Mouse (Mus musculus) heart, postnatal 0 days (tissue): ENCODE measurements around the gene Gm7980. TPM values are rescaled to one million over a fixed set of nuclear protein-coding genes. Genes with fewer than 3 reads are reported as not detected.
"Not testable (repeated sequence)": the region's sequence is repeated elsewhere in the genome, so short reads cannot be mapped to it uniquely, and the experiment has no call there.

Experiments
- ATAC-seq: fragments of 200-750 bp; cut with Nextera tagmentation; 2 replicates; pipeline ENCODE4 v1.8.0; 2017; ENCODE audit warnings: low read depth, moderate number of reproducible peaks, moderate library complexity; ENCODE audit not compliant: insufficient read depth
- DNase-seq: peaks from one replicate; pipeline ENCODE4 v3.0.0-alpha.2; 2016; ENCODE audit warnings: low spot score
- H3K27ac ChIP-seq: fragments of 300-500 bp; sonication (generic); 2 replicates; pipeline ENCODE4 v1.5.1; 2014; ENCODE audit warnings: low read depth, mild to moderate bottlenecking
- H3K27me3 ChIP-seq: fragments of 300-500 bp; sonication (generic); 2 replicates; pipeline ENCODE4 v1.6.1; 2014; ENCODE audit warnings: low read length, mixed read lengths; ENCODE audit not compliant: control insufficient read depth, insufficient read depth
- H3K36me3 ChIP-seq: fragments of 300-500 bp; sonication (generic); replicated peaks from 2 replicates; pipeline ENCODE4 v1.6.1; 2014; ENCODE audit warnings: low read length, mixed read lengths; ENCODE audit not compliant: control insufficient read depth, insufficient read depth
- H3K4me1 ChIP-seq: fragments of 300-500 bp; sonication (generic); 2 replicates; pipeline ENCODE4 v1.6.1; 2014; ENCODE audit warnings: antibody characterized with exemption; ENCODE audit not compliant: control insufficient read depth, insufficient read depth
- H3K4me2 ChIP-seq: fragments of 300-500 bp; sonication (generic); 2 replicates; pipeline ENCODE4 v1.6.1; 2014; ENCODE audit warnings: low read depth, mild to moderate bottlenecking, low read length, moderate library complexity
- H3K4me3 ChIP-seq: fragments of 300-500 bp; sonication (generic); 2 replicates; pipeline ENCODE4 v1.5.1; 2014; ENCODE audit warnings: low read depth, low read length
- H3K9ac ChIP-seq: fragments of 300-500 bp; sonication (generic); replicated peaks from 2 replicates; pipeline ENCODE4 v1.6.1; 2014; ENCODE audit warnings: low read depth, low read length, mixed read lengths
- H3K9me3 ChIP-seq: fragments of 300-500 bp; sonication (generic); replicated peaks from 2 replicates; pipeline ENCODE4 v1.6.1; 2016; ENCODE audit warnings: low read length; ENCODE audit not compliant: control insufficient read depth
- WGBS: fragments of 180-500 bp; shearing (Covaris S2); extraction: QIAGEN DNeasy Blood & Tissue Kit; methylation state at CpG from one replicate; pipeline ENCODE4 v1.1.7; 2014; 5-methylcytosine and 5-hydroxymethylcytosine counted together
- polyA plus RNA-seq: library from polyadenylated mRNA; unstranded; fragments of >200 nt; fragmentation: Nextera tagmentation; extraction: Ambion mirVana; gene quantifications from 2 replicates; pipeline ENCODE4 v1.2.1, GENCODE M21; 2015
- total RNA-seq: library from RNA; depleted of rRNA; stranded (reverse); fragments of >200 nt; gene quantifications from 2 replicates; pipeline ENCODE4 v1.2.3, GENCODE M21; 2014; ENCODE audit warnings: low replicate concordance; rRNA removed

The Gm7980 gene
- total RNA-seq (not detected in 2 replicates), polyA plus RNA-seq (not detected in 2 replicates)

GRCm38 (mm10) chr14:41907190-41907589, at the start of gene Gm7980:
TSS of gene Gm7980 (minus strand) at chr14:41907290.
- not testable (repeated sequence) for H3K27ac ChIP-seq, H3K4me2 ChIP-seq, H3K9ac ChIP-seq, ATAC-seq, DNase-seq, H3K4me3 ChIP-seq, H3K27me3 ChIP-seq, H3K9me3 ChIP-seq, H3K36me3 ChIP-seq, H3K4me1 ChIP-seq
- no CpG with 5 or more reads among the region's 2 CpGs for WGBS

GRCm38 (mm10) chr14:41943695-41944094, 36.6 kb upstream of the Gm7980 start, which contains the start of gene 1700024B05Rik:
TSS of gene 1700024B05Rik (plus strand) at chr14:41943995.
- WGBS = 47% methylated on average over 1 of the region's 2 CpGs
- H3K9ac ChIP-seq, H3K9me3 ChIP-seq, H3K4me1 ChIP-seq, H3K4me3 ChIP-seq, DNase-seq, H3K27ac ChIP-seq, H3K27me3 ChIP-seq, H3K36me3 ChIP-seq, H3K4me2 ChIP-seq, ATAC-seq: not testable (repeated sequence)

GRCm38 (mm10) chr14:41924649-41925048, 17.6 kb upstream of the Gm7980 start, which contains the start of gene 1700049E17Rik1:
TSS of gene 1700049E17Rik1 (plus strand) at chr14:41924949.
- not testable (repeated sequence) for H3K4me3 ChIP-seq, H3K4me2 ChIP-seq, H3K27ac ChIP-seq, ATAC-seq, H3K9ac ChIP-seq, H3K4me1 ChIP-seq, DNase-seq, H3K27me3 ChIP-seq, H3K9me3 ChIP-seq, H3K36me3 ChIP-seq
- no CpG with 5 or more reads among the region's 1 CpGs for WGBS

Other genes starting within 250 kb of the Gm7980 start
- not detected in 2 replicates for gene Gm8068, start 205.4 kb downstream of the Gm7980 start, total RNA-seq
- not detected in 2 replicates for gene Gm8068, start 205.4 kb downstream of the Gm7980 start, polyA plus RNA-seq
- gene Gm7929, start 156.7 kb downstream of the Gm7980 start, total RNA-seq = not detected in 2 replicates
- not detected in 2 replicates for gene Gm7929, start 156.7 kb downstream of the Gm7980 start, polyA plus RNA-seq
- not detected in 2 replicates for gene Gm47189, start 134.8 kb downstream of the Gm7980 start, total RNA-seq
- not detected in 2 replicates for gene Gm47189, start 134.8 kb downstream of the Gm7980 start, polyA plus RNA-seq
- not detected in 2 replicates for gene 1700049E17Rik1, start 17.7 kb upstream of the Gm7980 start, total RNA-seq
- gene 1700049E17Rik1, start 17.7 kb upstream of the Gm7980 start, polyA plus RNA-seq = not detected in 2 replicates
- gene 1700024B05Rik, start 36.7 kb upstream of the Gm7980 start, total RNA-seq = not detected in 2 replicates
- not detected in 2 replicates for gene 1700024B05Rik, start 36.7 kb upstream of the Gm7980 start, polyA plus RNA-seq
- gene Gm6401, start 60.6 kb upstream of the Gm7980 start, total RNA-seq = not detected in 2 replicates
- not detected in 2 replicates for gene Gm6401, start 60.6 kb upstream of the Gm7980 start, polyA plus RNA-seq
- gene Gm3543, start 76.0 kb upstream of the Gm7980 start, total RNA-seq = not detected in 2 replicates
- gene Gm3543, start 76.0 kb upstream of the Gm7980 start, polyA plus RNA-seq = not detected in 2 replicates
- gene Gm7951, start 210.1 kb upstream of the Gm7980 start, total RNA-seq = not detected in 2 replicates
- not detected in 2 replicates for gene Gm7951, start 210.1 kb upstream of the Gm7980 start, polyA plus RNA-seq